Mouse (Mus musculus): ENCODE data around the gene Syne3.

Gene Syne3

DNA sequence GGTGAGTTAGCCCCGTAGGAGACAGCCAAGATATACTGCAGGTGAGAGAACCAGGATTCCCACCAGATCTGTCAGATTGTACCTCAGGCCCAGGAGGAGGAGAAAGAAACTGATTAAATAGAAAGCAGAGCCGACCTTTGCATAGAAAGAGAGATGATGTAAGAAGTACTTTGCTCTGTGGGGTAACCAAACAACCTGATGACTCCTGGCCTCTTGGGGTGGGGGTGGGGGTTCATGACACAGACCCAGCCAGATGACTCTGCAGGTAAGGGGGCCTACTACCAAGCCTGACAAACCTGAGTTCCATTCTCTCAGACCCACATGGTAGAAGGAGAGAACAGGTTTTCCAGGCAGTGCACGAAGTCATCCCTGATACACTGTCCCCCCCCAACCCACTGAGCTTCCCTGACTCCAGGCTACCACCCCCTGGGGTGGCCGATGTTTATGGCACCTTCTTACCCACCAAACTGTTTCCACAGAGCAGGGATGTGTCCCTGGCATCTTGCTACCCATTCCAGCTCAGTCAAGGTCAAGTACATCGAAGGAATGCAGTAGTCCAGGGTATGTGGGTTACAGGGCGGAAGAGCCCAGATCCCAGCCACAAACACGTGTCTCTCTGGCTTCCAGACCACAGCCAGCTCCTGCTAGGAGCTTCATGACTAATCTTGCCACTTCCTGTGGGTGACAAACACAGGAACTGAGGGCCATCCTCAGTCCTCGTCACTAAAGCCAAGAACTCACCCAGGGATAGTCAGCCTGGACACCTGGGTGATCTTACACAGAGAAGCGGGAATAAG is 8.9 kb downstream of the Syne3 start:
- DNase-seq (ENCODE audit: low read depth): peak; percentile 39

DNA sequence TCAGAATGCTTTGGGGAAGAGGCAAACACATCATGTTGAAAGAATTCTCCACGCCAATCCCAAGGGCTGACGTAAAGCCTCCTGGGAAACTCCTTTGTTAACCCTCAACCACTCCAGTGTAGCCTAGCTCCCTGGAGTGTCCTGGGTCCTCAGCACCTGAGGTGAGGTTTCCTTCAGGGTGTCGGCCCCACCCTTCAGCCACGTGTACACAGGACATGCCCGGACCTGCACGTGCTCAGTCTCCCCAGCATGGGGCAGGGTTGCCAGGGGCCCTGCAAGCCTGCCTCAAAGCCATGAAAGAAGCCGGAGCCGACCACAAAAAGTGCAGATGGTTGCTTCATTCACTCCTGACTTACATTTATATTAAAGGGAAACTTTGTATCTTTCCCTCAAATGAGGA is 10.4 kb downstream of the Syne3 start:
- DNase-seq (ENCODE audit: low read depth): peak; percentile 32

DNA sequence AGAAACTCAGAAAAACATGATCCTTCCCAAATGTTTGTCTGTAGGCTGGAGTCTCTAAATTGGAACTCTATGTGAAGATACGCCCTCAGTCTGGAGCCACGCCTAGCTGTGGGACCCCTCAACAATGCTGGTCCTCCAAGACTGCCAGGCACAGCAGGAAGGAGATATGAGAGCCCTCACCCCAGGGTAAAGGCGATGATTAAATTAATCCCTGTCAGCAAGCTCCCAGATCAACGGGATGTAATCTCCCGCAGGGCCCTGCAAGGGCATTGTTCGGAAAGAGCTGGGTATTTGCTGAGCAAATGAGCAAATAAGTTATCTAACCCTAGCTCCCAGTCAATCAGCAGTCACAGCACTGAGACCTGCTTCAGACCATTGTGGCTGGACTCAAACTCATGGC is 11.1 kb downstream of the Syne3 start:
- DNase-seq (ENCODE audit: low read depth): no peak

DNA sequence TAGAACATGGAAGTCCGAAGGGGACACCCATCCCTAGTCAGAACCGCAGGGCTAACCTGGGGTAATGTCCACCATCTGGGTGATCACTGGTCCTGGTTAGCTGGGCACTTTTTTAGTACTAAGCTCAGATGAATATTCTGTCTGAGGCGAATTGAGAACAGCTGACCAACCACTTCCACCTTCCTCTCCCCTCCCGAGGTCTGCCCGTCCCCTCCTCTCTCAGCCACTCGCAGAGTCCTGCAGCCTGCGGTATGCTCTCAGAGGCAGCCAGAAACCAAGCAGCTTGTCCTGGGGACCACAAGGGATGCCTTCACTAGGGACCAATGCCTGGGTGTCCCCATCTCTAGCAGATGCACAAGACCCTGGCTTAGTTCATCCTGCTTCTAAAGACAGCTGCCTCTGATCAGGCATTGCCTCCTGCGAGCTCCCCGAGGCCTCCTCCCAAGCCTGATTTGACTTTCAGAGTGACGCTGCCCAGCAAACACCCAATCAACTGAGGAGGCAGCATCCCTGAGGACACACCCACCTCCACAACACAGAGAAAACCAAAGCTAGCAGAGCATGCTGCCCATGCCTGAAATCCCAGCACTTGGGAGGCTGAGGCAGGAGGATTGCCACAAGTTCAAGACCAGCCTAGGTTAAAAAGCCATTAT is 11.8 kb downstream of the Syne3 start:
- DNase-seq (ENCODE audit: low read depth): peak; percentile 42

DNA sequence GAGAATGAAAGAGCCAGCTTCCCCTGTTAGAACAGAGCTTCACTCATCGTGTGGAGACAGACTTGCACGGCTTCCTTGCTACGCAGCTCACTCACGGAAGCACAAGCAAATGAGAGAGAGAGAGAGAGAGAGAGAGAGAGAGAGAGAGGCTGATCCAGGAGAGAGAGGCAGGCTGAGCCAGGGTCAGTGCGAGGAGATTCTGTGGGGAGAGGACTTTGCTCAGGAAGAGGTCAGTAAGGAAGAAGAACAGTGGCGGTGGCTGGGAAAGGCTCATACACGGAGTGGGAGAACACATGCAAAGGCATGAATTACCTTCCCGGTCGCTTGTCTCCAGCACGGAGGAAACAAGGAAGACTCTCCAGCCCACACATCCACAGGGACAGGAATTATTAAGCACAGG is 12.4 kb downstream of the Syne3 start:
- DNase-seq (ENCODE audit: low read depth): peak; percentile 41

DNA sequence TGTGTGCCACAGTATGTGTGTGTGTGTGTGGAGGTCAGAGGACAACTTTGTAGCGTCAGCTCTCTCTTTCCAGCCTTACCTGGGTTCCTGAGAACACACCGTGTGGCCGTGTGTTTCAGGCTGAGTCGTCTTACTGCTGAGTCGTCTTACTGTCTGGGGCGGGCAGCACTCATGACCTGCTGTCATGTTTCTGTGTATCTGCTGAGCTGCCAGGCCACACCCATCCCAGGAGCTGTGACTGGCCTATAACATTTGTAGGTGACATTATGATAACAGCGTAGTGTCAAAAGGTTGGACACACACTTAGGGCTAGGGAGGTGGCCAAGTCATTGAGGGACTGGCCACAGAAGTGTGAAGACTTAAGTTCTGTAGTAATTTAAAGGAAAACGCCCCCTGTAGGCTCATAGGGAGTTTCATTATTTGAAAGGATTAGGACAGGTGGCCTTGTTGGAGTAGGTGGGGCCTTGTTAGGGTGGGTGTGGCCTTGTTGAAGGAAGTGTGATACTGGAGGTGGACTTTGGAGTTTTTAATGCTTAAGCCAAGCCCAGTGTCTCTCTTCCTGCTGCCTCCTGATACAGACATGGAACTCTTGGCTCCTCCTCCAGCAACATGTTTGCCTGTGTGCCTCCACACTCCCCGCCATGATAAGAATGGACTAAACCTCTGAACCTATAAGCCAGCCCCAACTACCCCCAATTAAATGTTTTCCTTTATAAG is 13.4 kb downstream of the Syne3 start:
- no peak for DNase-seq (ENCODE audit: low read depth)

DNA sequence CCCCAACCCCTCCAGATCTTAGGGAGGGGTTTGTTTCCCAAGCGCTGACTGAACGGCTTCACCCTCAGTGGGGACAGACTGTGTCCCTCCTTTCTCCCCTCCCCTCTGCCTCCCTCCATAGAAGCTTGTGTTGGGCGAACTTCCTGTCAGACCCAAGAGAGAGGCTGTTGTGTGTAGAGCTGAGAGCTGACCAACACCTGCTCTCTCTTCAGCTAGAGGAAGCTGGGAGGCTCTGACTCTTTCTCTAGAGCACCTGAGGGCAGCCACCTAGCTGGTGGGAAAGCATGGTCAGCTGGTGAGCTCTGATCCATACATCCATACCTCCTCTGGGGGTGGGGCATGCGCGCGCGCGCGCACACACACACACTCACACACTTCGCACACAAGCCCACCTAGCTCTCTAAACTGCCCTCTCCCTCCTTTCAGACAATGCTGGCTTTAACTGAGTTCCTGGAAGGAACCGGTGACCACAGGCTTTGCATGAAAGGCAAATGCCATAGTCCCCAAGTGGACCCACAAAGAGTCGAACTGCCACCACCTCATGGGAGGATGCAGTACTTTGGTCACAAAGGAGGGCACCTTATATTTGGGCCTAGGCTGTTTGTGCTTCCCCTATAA is 14.2 kb downstream of the Syne3 start:
- peak; percentile 9 for DNase-seq (ENCODE audit: low read depth)

DNA sequence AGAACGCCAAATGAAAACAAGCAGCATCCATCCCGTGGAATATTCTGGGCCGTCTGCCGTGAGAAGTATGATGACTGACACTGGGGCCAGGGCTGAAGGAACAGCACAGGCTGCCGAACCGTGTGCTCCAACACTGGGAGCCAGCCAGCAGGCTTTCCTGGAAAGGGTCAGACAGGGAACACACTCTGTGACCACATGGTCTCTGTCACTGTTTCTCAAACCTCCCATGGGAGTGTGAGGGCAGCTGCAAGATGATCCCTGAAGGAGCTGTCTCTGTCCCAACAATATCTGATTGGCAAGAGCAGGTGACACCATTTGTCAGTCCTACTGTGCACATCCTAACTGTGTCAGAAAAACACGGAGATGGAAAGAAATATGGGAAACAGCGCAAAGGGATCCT is 16.8 kb downstream of the Syne3 start:
- no peak for DNase-seq (ENCODE audit: low read depth)

DNA sequence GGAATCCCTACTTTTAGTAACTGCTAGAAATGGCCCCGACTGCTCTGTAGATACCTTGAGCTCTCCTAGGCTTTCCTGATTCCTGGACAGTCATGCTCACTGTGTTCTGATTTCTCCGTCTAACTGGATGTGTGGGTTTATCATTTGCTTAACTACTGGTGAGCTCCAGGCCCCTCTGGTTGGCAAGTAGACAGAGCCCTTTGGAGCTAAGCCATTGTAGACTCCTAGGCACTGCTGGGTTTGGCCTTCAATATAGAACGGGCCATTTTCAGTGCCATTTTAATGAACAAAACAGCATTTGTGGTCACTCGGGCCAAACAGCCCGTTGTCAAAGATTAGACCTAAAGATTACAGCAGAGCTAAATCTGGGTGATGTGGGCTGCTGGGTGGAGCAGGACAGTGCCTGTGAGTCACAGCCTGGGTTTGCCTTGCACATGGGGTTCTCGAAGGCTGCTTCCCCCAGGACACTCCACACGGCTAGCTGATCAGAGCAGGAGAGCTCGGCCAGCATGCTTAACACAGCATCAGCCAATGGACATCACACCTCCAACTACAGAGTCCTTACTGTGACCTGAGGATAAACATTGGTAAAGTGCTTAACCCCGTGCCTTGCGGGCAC is 17.4 kb downstream of the Syne3 start:
- no peak for DNase-seq (ENCODE audit: low read depth)

DNA sequence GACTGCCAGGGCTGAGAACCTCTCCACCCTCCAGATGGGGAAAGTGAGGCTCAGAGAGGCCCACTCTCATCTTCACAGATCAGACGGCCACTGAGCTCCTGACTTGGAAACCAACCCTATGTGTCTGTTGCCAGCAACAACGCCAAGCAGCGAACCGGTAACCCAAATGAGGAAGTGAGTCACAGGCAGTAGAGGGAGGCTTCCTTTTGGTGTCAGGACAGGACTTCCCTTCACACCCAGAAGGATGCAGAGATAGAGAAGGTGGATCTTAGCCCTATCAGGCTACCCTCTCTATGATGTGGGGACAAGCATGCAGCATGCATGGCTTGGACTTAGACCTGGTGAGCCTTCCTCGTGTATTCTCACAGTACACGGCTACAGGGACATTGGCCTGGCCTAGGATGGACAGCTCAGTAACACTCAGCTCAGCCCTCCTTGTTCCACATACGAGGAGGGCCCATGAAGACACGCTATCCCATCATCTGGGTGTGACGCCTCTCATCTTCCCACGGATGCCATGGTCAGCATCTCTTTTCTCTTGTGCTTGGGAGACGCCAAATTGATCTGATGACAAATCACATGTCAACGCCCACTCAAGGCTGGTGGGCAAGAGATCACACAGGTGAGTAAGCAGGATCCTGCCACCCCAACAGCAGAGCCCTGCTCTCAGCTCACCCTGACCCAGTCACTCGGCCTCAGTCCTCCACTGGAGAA is 18.7 kb downstream of the Syne3 start:
- DNase-seq (ENCODE audit: low read depth): peak; percentile 72

DNA sequence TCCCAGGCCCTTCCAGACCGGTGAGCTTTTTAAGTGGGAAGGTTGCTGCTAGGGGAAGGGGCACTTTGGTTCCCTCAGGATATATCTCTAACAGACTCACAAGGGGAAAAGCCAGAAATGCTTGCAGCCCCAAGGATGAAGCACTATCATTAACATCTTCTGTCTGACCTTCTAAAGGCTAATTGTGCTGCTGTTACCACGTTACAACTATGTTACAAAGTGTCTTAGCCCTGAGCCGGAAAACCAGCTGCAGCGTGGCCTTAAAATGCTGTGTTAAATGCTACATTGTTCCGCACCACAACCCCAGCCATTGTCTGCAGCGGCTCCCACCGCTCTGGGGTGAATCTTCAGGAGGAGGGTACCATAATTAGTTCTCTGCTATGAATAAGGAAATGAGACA is 21.7 kb downstream of the Syne3 start:
- DNase-seq (ENCODE audit: low read depth): no peak

DNA sequence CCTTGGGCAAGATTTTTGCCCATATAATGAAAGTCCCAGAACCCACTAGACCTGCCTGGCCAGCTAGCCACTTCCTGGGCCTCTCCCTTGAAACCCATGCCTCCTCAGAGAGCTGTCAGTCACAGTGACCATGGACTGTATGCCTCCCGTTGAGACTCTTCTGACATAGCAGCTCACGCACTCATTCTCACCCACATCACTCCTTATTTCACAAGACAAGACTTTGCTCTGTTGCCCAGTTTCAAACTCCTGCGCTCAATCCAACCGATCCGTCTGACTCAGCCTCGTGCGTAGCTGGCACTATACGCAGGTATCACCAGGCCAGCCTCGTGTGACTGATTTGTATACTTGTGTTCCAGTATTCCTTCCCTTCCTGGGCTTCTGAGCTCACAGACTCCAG is 22.8 kb downstream of the Syne3 start:
- DNase-seq (ENCODE audit: low read depth): no peak

DNA sequence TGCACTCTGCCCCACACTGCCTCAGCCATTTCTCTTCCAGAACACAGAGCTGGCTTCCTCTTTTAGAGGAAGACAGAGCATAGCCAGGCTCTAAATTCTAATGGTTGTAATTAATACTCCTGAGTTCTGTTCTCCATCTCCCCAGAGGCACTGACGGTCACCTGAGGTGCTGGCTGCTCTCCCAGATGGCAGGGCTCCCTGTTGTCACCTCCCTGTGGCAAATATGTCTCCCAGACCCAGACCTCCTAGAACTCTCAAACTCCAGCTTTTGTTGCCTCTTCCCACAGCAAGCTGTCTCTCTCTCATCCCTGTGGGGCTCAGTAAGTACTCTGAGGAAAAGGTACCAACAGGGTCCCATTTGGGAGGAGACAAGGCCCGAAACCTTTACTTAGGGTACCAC is 23.6 kb downstream of the Syne3 start:
- no peak for DNase-seq (ENCODE audit: low read depth)

DNA sequence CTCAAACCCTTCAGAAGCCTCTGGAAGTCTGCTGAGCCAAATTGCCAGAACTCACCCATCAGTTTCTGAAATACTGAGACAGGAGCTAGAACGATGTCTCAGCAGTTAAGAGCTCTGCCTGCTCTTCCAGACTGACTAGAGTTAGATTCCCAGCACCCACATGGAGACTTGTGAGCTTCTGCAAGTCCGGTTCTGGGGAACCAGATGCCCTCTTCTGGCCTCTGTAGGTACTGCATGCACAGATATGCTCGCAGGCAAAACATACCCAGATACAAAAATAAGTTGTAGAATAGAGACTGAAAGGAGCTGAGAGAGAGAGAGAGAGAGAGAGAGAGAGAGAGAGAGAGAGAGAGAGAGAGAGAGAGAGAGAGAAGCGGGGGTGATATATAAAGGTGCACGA is 24.5 kb downstream of the Syne3 start:
- DNase-seq (ENCODE audit: low read depth): peak; percentile 62

DNA sequence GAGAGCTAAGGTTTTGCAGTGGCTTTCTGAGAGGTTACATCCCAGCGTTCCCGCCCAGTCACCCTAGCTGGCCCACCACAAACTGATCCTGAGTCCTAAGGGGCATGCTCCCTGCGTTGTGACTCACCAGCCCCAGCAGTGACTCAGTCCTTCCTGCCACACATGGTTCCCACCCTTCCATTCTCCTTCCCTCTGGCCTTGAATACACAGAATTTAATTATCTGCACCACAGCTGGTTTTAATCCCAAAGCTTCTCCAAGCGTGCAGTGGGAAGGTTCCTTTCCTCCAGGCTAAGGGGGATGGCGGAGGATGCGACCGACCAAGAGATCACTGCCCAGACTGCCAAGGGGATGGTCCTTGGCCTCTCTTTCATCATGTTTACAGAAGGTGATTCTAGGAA is 26.1 kb downstream of the Syne3 start:
- DNase-seq (ENCODE audit: low read depth): no peak

DNA sequence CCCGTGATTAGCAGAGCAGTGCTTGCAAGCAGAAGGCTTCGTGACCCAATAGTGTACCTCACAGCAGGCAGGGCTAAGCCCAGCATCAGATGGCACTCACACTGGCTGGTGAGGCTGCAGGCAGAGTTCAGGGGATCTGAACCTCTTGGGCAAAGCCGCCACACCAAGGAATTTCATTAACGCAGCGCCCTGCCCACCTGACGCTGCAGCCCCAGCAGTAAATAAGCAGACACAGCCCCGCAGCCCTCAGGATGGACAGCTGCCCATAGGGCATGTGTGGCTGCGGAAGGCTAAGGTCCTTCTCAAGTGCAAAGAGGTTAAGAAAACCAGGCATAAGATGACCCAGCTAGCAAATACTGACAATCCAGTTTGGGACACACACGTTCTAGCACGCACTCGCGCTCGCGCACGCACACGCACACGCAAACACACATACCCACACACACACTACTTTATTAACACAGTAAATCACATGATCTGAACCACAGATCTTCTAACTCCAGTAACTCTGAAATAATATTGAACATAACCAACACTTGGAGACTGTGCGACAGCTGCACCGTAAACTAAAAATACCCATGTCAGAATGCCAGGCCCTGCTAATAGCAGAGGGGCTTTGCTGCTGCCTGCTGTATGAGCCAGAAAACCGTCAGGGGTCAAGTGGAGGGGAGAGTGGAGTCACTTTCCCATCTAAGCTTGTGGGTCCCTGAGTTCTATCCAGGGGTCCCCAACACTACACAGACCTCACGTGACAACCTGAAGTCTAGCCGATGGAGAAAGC is 30.5 kb downstream of the Syne3 start:
- no peak for DNase-seq (ENCODE audit: low read depth)

DNA sequence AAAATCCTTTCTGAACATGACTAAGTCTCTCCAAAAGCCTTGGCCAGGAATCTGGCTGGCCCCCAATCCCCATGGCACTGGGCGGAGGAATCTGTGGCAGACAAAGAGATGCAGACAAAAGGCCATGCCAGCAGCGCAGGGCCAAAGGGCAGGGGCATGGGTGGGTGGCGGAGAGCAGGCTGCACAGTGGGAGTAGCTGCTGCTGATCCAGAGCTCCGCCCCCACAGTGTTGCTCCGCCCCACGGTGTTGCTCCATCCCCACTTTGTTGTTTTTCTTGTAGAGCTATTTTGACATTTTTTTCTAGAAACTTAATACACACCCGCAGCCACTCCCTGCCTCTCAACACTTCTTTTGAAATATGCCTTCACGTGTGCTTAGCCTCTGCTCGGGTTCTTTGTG is 31.2 kb downstream of the Syne3 start:
- DNase-seq (ENCODE audit: low read depth): no peak

DNA sequence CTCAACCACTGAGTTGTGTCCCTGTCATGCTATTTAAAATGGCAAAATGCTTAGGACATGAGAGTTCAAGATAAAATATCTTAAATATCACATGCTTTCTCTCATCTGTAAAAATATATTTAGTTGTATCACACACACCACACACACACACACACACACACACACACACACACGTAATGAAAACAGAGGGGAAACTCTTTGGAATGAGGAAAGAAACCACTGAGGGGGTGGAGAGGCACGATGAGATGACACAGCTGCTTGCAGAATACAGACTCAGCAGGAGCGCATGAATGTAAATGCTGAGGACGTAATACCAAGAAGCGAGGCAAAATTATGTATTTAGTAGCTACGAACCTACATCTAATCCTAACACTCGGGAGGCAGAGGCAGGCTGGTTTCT is 32.7 kb downstream of the Syne3 start:
- DNase-seq (ENCODE audit: low read depth): no peak

DNA sequence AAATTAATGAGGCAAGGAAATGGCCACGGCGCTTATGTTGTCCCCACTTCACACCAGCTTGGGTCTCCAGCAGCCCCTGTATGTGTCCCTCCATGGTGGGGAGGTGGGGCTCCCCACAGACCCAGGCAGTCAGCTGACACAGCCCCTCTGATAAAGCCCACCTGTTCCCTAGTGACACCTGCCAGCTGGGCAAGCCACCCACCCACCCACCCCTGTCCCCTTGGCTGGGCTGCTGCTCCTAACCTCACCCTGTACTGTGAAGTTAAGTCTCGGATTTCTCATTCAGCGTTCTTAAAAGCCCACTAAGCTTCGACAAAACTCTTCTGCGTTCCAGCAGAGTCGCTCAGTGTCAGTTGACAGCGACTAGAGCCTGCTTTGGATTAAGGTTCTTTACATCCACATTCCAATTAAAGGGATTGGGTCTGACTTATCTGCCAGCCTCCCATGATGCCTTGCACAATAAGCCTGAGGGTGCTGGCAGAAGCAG is 33.2 kb downstream of the Syne3 start:
- DNase-seq (ENCODE audit: low read depth): no peak

DNA sequence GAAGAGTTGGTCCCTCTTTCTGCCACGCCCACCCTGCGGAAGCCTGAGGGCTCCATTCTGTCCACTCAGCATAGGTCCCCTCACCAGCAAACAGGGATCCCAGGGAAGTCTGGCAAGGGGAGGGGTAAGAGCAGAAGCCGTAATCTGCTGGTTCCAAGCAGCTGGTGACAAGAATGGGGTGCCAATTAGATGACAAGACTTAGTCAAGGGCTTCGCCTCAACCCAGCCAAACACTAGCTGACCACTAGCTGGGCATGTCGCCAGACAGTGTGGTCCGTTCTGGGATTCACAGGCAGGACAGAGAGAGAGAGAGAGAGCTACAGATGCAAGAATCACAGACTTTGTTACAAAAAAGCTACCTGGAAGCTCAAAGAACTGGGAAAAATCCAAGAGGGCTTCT is 36.7 kb downstream of the Syne3 start:
- DNase-seq (ENCODE audit: low read depth): no peak

DNA sequence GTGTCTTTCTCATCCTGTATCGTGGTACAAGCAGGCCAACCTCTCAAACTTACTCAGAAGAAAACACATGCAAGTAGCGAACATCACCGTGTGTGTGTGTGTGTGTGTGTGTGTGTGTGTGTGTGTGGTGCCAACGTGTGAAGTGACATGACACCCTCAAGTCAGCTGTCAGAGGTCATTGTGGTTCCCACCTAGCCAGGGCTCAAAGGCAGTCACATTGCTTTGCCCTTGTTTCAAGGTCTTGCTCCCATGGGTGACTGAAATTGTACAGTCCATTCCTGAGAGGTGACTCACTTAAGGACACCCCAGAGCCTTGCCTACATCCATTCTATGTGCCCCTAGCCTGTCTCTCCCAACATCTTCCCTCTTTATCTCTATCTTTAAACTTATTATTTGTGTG is 40.0 kb downstream of the Syne3 start:
- no peak for DNase-seq (ENCODE audit: low read depth)
